Mouse (Mus musculus) liver, embryonic 15.5 days (tissue): Measurements from ENCODE around the gene Rnf227. TPM values are rescaled to one million over a fixed set of nuclear protein-coding genes. Genes with fewer than 3 reads are reported as not detected.

Experiments
- ATAC-seq: fragments of 200-750 bp; cut with Nextera tagmentation; 2 replicates; pipeline ENCODE4 v1.8.0; 2017; ENCODE audit warnings: moderate number of reproducible peaks, mild to moderate bottlenecking, moderate library complexity; ENCODE audit not compliant: insufficient read depth
- H3K27ac ChIP-seq: fragments of 300-500 bp; sonication (generic); replicated peaks from 2 replicates; pipeline ENCODE4 v1.5.1; 2015; ENCODE audit warnings: mild to moderate bottlenecking, inconsistent platforms
- H3K27me3 ChIP-seq: fragments of 300-500 bp; sonication (generic); 2 replicates; pipeline ENCODE4 v1.6.1; 2015; ENCODE audit warnings: mild to moderate bottlenecking, inconsistent platforms
- H3K36me3 ChIP-seq: fragments of 300-500 bp; sonication (generic); replicated peaks from 2 replicates; pipeline ENCODE4 v1.6.1; 2015; ENCODE audit warnings: moderate library complexity, mild to moderate bottlenecking, inconsistent platforms
- H3K4me1 ChIP-seq: fragments of 300-500 bp; sonication (generic); replicated peaks from 2 replicates; pipeline ENCODE4 v1.6.1; 2015; ENCODE audit warnings: inconsistent platforms
- H3K4me2 ChIP-seq: fragments of 300-500 bp; sonication (generic); 2 replicates; pipeline ENCODE4 v1.6.1; 2015; ENCODE audit warnings: moderate library complexity, mild to moderate bottlenecking, inconsistent platforms
- H3K4me3 ChIP-seq: fragments of 300-500 bp; sonication (generic); replicated peaks from 2 replicates; pipeline ENCODE4 v1.5.1; 2015; ENCODE audit warnings: mild to moderate bottlenecking, inconsistent platforms
- H3K9ac ChIP-seq: fragments of 300-500 bp; sonication (generic); 2 replicates; pipeline ENCODE4 v1.6.1; 2015; ENCODE audit warnings: moderate library complexity, mild to moderate bottlenecking, inconsistent platforms
- H3K9me3 ChIP-seq: fragments of 300-500 bp; sonication (generic); replicated peaks from 2 replicates; pipeline ENCODE4 v1.6.1; 2016; ENCODE audit warnings: inconsistent platforms
- WGBS: fragments of 180-500 bp; shearing (Covaris S2); methylation state at CpG from one replicate; pipeline ENCODE4 v1.1.7; 2015; ENCODE audit warnings: mixed read lengths; ENCODE audit not compliant: insufficient replicate concordance; 5-methylcytosine and 5-hydroxymethylcytosine counted together
- polyA plus RNA-seq: library from polyadenylated mRNA; unstranded; fragments of >200 nt; fragmentation: Nextera tagmentation; extraction: Ambion mirVana; gene quantifications from 2 replicates; pipeline ENCODE4 v1.2.1, GENCODE M21; 2015

Rnf227 gene
- polyA plus RNA-seq, 1 experiment from 2014 or later = 1.3 TPM

DNA sequence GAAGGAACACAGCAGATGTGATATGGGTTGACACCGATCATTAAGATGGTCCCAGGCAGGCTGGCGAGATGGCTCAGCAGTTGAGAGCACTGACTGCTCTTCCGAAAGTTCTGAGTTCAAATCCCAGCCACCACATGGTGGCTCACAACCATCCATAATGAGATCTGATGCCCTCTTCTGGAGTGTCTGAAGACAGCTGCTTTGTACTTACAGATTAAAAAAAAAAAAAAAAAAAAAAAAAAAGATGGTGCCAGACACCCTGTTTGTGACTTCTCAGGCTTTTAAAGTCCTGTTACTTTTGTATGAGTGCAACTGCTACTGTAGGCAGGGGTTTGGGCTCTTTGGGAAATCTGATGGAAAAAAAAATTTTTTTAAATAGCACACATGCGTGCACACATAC lies 48.4 kb downstream of the Rnf227 start:
- no peak overlapping the region for H3K27ac ChIP-seq
- no peaks in the 10 kb centered on the region for H3K36me3 ChIP-seq
- no peaks in the 10 kb centered on the region for H3K9me3 ChIP-seq
- H3K4me1 ChIP-seq = 0 out of 2 replicates have a peak, but pooled peaks cover 4% of the 10 kb centered on the region
- H3K4me3 ChIP-seq = no peak overlapping the region
- 81% methylated on average over 4 of the region's 4 CpGs for WGBS
- no peak overlapping the region for H3K9ac ChIP-seq
- no peak for ATAC-seq
- no peak overlapping the region for H3K4me2 ChIP-seq
- no peaks in the 10 kb centered on the region for H3K27me3 ChIP-seq

DNA sequence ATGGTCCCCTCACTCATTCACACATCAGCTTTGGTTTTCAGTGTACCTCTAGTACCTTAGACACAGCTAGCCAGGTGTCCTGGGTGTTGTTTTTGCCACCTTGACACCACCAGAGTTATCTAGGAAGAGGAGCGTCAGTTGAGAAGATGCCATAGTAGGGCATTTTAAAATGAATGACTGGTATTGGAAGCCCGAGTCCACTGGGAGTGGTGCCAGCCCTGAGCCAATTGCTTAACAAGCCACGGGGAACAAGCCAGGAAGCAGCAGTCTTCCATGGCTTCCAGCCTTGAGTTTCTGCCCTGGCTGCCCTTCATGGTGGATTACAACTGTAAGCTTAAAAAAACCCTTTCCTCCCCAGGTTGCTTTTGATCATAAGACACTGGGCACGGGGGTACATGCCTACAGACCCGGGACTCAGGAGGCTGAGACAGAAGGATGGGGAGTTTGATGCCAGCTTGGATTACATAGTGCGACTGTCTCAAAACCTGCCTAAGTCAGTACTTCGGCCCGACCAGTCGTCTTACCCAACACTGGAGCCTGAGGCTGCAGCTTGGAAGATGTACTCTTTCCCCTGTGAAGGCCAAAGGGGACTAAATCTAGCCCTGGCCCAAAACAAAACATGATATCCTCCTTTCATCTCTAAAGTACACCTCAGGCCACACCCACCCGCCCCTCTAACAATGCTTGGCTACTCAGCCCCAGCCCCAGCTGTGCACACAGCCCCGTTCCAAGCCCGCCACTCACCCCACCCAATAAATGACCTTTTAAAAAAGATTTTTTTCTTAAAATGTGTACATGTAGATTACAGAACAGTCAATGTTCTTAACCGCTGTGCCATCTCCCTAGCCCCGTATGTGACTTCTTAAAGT lies 49.5 kb downstream of the Rnf227 start:
- Histone ChIP-seq H3K4me1 (peaks cover 8% of the 10 kb centered on the region), H3K4me2 (no peak overlapping the region), H3K27me3 (no peaks in the 10 kb centered on the region), H3K36me3 (no peaks in the 10 kb centered on the region), H3K9ac (no peak overlapping the region), H3K27ac (no peak overlapping the region), H3K4me3 (no peak overlapping the region), H3K9me3 (no peaks in the 10 kb centered on the region)
- WGBS = 63% methylated on average over 14 of the region's 14 CpGs
- no peak for ATAC-seq

DNA sequence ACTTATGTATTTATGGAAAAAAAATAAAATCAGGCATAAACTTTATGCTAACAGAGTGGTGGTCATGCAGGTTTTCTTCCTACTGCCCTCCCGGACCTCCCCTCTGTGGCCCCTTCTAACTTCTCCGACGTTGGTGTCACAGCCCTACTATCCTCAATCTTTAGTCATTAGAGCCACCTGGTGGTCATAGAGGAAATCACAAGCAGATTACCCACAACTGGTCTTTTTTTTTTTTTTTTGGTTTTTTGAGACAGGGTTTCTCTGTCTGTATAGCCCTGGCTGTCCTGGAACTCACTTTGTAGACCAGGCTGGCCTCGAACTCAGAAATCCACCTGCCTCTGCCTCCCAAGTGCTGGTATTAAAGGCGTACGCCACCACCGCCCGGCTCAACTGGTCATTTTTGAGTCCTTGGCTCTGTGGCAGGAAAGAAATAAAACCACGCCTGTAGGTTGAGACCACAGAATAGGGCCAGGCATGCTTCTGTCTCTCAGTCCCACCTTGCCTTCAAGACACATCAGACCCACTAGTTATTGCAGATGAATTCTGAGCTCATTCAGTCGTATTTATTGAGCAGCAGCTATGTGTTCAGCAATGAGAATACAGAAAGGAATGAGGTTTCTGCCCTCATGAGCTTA lies 50.3 kb downstream of the Rnf227 start:
- Histone ChIP-seq H3K27ac (no peak overlapping the region), H3K9me3 (no peaks in the 10 kb centered on the region), H3K4me2 (no peak overlapping the region), H3K27me3 (no peaks in the 10 kb centered on the region), H3K4me1 (peaks cover 8% of the 10 kb centered on the region), H3K36me3 (no peaks in the 10 kb centered on the region), H3K9ac (no peak overlapping the region), H3K4me3 (no peak overlapping the region)
- ATAC-seq = no peak
- 37% methylated on average over 10 of the region's 10 CpGs for WGBS

Other genes starting within 250 kb of the Rnf227 start
- 6.4 and 7.6 TPM in 2 replicates for gene Per1, start 245.2 kb upstream of the Rnf227 start, polyA plus RNA-seq
- 0.12 and 0.18 TPM in 2 replicates for gene Hes7, start 220.1 kb upstream of the Rnf227 start, polyA plus RNA-seq
- 0.07 TPM in 1 of 2 replicates, not detected in the other for gene 9130213A22Rik, start 217.9 kb upstream of the Rnf227 start, polyA plus RNA-seq
- gene Aloxe3, start 214.6 kb upstream of the Rnf227 start, polyA plus RNA-seq = 0.13 TPM in 1 of 2 replicates, not detected in the other
- not detected in 2 replicates for gene Alox12b, start 183.5 kb upstream of the Rnf227 start, polyA plus RNA-seq
- gene Alox8, start 142.6 kb upstream of the Rnf227 start, polyA plus RNA-seq = 0.05 and 0.06 TPM in 2 replicates
- gene Gucy2e, start 103.4 kb upstream of the Rnf227 start, polyA plus RNA-seq = not detected in 2 replicates
- 7.0 and 8.3 TPM in 2 replicates for gene Cntrob, start 16.7 kb upstream of the Rnf227 start, polyA plus RNA-seq
- gene Trappc1, start 16.5 kb upstream of the Rnf227 start, polyA plus RNA-seq = 74.8 and 77.7 TPM in 2 replicates
- 0.13 and 0.26 TPM in 2 replicates for gene Kcnab3, start 14.2 kb upstream of the Rnf227 start, polyA plus RNA-seq
- gene Chd3, start 28.9 kb downstream of the Rnf227 start, polyA plus RNA-seq = 3.4 and 5.8 TPM in 2 replicates
- gene Naa38, start 55.0 kb downstream of the Rnf227 start, polyA plus RNA-seq = 77.2 and 88.0 TPM in 2 replicates
- gene Cyb5d1, start 55.2 kb downstream of the Rnf227 start, polyA plus RNA-seq = 9.6 and 11.0 TPM in 2 replicates
- 6.6 and 7.1 TPM in 2 replicates for gene Tmem88, start 57.8 kb downstream of the Rnf227 start, polyA plus RNA-seq
- 4.0 TPM in 2 replicates for gene Kdm6b, start 73.2 kb downstream of the Rnf227 start, polyA plus RNA-seq
- 0.07 and 0.20 TPM in 2 replicates for gene Dnah2, start 208.6 kb downstream of the Rnf227 start, polyA plus RNA-seq
- 0.50 and 0.58 TPM in 2 replicates for gene Efnb3, start 219.7 kb downstream of the Rnf227 start, polyA plus RNA-seq
- 15.9 and 16.9 TPM in 2 replicates for gene Wrap53, start 239.8 kb downstream of the Rnf227 start, polyA plus RNA-seq
- gene Trp53, start 239.9 kb downstream of the Rnf227 start, polyA plus RNA-seq = 62.4 and 63.8 TPM in 2 replicates